Mouse (Mus musculus): ENCODE measurements around the gene Rangrf. TPM values are rescaled to one million over a fixed set of nuclear protein-coding genes. Genes with fewer than 3 reads are reported as not detected.

Rangrf gene
- polyA plus RNA-seq, 1 experiment, result 38.2 TPM

DNA sequence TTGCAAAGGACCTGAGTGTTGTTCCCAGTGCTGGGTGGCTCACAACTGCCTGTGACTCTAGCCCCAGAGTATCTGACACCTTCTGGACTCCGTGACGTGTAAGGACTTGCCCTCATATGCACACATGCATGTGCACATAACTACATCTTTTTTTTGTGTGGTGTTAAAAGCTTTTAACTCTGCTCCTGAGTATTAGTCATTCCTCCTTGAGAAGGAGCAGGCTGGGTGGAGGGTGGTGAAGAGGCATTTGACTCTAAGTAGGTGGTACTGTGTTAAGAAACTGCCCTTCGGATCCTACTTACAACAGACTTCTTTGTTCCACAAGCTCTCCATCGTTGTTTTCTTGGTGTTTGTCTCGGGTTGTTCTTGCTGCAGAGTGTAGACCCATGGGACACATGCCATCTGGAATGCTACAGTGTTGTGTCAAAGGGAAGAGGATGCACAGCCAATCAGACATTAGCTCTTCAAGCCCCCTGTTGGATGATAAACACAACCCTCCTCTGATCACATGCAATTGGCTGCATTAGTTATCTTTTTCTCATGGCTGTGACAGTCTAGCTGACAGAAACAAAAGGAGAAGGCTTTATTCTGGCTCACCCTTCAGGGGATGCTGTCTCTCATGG lies 41.0 kb downstream of the Rangrf start:
- H3K4me3 ChIP-seq (ENCODE audit: insufficient read depth, low read length), result no peak overlapping the region
- TF ChIP-seq CTCF (IDR thresholded peaks at IDR 0.05; ENCODE audit: borderline replicate concordance, insufficient read depth, low read length) (no peak), POLR2A (IDR thresholded peaks at IDR 0.05; ENCODE audit: low read depth, low read length) (no peak)
- no peaks in the 10 kb centered on the region for H3K4me1 ChIP-seq (ENCODE audit: control insufficient read depth, insufficient read depth, low read length)
- no peak overlapping the region for H3K27ac ChIP-seq (ENCODE audit: insufficient read depth, low read length)

DNA sequence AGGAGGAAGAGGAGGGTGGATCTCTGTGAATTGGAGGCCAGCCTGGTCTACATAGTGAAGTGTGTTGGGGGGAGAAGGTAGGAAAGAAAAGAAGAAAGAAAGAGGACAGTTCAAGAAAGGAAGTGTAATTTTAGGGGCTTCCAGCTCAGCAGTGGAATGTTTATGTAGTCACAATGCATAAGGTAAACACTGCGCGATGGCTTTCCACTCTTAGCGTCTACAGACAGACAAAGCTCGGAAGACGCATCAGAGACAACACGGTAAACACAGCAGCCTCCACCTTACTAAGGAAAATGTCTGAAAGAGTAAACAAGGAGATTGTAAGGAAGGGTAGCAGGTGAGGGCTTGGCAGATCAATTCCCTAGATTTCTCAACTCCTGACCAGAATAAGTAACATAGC lies 45.0 kb downstream of the Rangrf start:
- Histone ChIP-seq H3K4me1 (ENCODE audit: control insufficient read depth, insufficient read depth, low read length) (no peaks in the 10 kb centered on the region), H3K4me3 (ENCODE audit: insufficient read depth, low read length) (no peak overlapping the region), H3K27ac (ENCODE audit: insufficient read depth, low read length) (no peak overlapping the region)
- TF ChIP-seq CTCF (IDR thresholded peaks at IDR 0.05; ENCODE audit: borderline replicate concordance, insufficient read depth, low read length) (no peak), POLR2A (IDR thresholded peaks at IDR 0.05; ENCODE audit: low read depth, low read length) (no peak)

DNA sequence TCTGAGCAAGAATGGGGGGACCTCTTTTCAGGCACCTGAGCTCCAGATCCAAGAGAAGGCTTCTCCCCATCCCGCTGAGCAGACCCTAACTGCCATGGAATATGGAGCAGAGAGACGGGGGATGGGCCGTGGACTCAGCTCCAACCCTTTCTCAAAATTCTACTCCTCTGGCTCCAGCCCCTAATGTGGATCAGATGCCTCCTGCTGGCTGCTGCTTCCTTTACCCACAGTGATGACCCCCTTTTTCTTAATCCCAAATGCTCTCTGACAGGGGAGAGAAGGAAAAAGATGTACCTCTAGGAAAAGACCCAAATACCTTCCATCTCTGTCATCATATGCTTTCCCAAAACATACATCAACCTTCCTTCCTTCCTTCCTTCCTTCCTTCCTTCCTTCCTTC lies 48.0 kb downstream of the Rangrf start, which contains the start of gene Odf4:
Gene Odf4 (minus strand): TSS at position 101 of the 400 bp plus-strand sequence.
- Histone ChIP-seq H3K27ac (ENCODE audit: insufficient read depth, low read length) (no peak within 1 kb of the TSS), H3K4me3 (ENCODE audit: insufficient read depth, low read length) (no peak within 1 kb of the TSS), H3K4me1 (ENCODE audit: control insufficient read depth, insufficient read depth, low read length) (no peaks in the 10 kb centered on the region)
- no peak for TF ChIP-seq POLR2A (IDR thresholded peaks at IDR 0.05; ENCODE audit: low read depth, low read length)
- no peak for TF ChIP-seq CTCF (IDR thresholded peaks at IDR 0.05; ENCODE audit: borderline replicate concordance, insufficient read depth, low read length)

DNA sequence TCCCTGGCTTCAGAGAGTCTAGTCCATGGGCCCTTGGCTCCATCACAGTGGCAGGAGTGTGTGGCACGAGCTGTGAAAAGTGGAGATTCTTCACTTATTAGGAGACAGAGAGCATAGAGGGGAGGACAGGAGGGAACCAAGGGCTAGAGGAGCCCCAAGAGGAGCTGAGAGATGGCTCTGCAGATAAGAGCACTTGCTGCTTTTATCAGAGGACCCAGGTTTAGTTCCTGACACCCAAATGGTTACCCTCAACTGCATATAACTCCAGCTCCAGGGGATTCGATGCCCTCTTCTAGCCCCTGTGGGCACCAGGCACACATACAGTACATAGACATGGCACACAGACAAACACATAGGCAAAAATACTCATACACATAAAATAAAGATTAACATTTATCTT lies 50.2 kb downstream of the Rangrf start:
- no peak for TF ChIP-seq CTCF (IDR thresholded peaks at IDR 0.05; ENCODE audit: borderline replicate concordance, insufficient read depth, low read length)
- no peak for TF ChIP-seq POLR2A (IDR thresholded peaks at IDR 0.05; ENCODE audit: low read depth, low read length)
- no peak overlapping the region for H3K27ac ChIP-seq (ENCODE audit: insufficient read depth, low read length)

DNA sequence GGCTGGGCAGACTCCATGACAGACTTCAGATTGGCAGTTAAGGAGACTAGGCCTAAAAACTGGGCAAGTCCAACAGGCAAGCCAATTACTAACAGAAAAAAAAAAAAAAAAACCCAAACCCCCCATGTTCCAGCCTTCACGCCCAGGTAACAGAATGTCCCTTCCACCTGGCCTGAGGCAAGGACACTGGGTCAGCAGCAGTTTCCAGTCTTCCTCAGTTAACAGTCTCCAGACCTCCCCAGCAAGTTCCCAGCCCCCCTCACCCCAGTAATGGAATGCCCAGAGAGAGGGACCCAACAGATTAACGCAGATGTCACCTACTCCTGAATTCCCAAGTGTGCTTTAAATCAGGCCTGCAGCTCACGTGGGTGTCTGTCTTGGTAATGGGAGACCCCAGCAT lies 51.8 kb downstream of the Rangrf start:
- Histone ChIP-seq H3K4me1 (ENCODE audit: control insufficient read depth, insufficient read depth, low read length) (no peaks in the 10 kb centered on the region), H3K27ac (ENCODE audit: insufficient read depth, low read length) (no peak overlapping the region), H3K4me3 (ENCODE audit: insufficient read depth, low read length) (no peak overlapping the region)
- TF ChIP-seq CTCF (IDR thresholded peaks at IDR 0.05; ENCODE audit: borderline replicate concordance, insufficient read depth, low read length) (no peak), POLR2A (IDR thresholded peaks at IDR 0.05; ENCODE audit: low read depth, low read length) (no peak)

More for the DNA sequence above, 50.2 kb downstream of the Rangrf start:
- Histone ChIP-seq H3K4me1 (ENCODE audit: control insufficient read depth, insufficient read depth, low read length) (no peaks in the 10 kb centered on the region), H3K4me3 (ENCODE audit: insufficient read depth, low read length) (no peak overlapping the region)

Other genes with a start within 250 kb of the Rangrf start
- 107 and 122 TPM in 2 replicates for gene Ndel1, start 103.3 kb downstream of the Rangrf start, polyA plus RNA-seq (2011; ENCODE audit: insufficient read length, low read depth, missing spikeins)
- not detected in 2 replicates for gene Rnf222, start 86.6 kb downstream of the Rangrf start, polyA plus RNA-seq (2011; ENCODE audit: insufficient read length, low read depth, missing spikeins)
- gene Rpl26, start 73.6 kb downstream of the Rangrf start, polyA plus RNA-seq (2011; ENCODE audit: insufficient read length, low read depth, missing spikeins), result 3,230 and 3,899 TPM in 2 replicates
- gene Odf4, start 48.1 kb downstream of the Rangrf start, polyA plus RNA-seq (2011; ENCODE audit: insufficient read length, low read depth, missing spikeins), result not detected in 2 replicates
- 0.55 and 1.4 TPM in 2 replicates for gene Arhgef15, start 17.7 kb downstream of the Rangrf start, polyA plus RNA-seq (2011; ENCODE audit: insufficient read length, low read depth, missing spikeins)
- 4.9 and 5.7 TPM in 2 replicates for gene Slc25a35, start 7.1 kb downstream of the Rangrf start, polyA plus RNA-seq (2011; ENCODE audit: insufficient read length, low read depth, missing spikeins)
- gene Pfas, start 33.3 kb upstream of the Rangrf start, polyA plus RNA-seq (2011; ENCODE audit: insufficient read length, low read depth, missing spikeins), result 16.6 and 22.7 TPM in 2 replicates
- gene Ctc1, start 40.7 kb upstream of the Rangrf start, polyA plus RNA-seq (2011; ENCODE audit: insufficient read length, low read depth, missing spikeins), result 43.2 and 44.2 TPM in 2 replicates
- gene Aurkb, start 70.5 kb upstream of the Rangrf start, polyA plus RNA-seq (2011; ENCODE audit: insufficient read length, low read depth, missing spikeins), result 31.5 and 44.0 TPM in 2 replicates
- gene Borcs6, start 84.5 kb upstream of the Rangrf start, polyA plus RNA-seq (2011; ENCODE audit: insufficient read length, low read depth, missing spikeins), result 9.7 and 11.2 TPM in 2 replicates
- gene Tmem107, start 95.6 kb upstream of the Rangrf start, polyA plus RNA-seq (2011; ENCODE audit: insufficient read length, low read depth, missing spikeins), result 14.0 and 17.6 TPM in 2 replicates
- 51.1 and 58.3 TPM in 2 replicates for gene Vamp2, start 113.3 kb upstream of the Rangrf start, polyA plus RNA-seq (2011; ENCODE audit: insufficient read length, low read depth, missing spikeins)
- gene Per1, start 120.0 kb upstream of the Rangrf start, polyA plus RNA-seq (2011; ENCODE audit: insufficient read length, low read depth, missing spikeins), result 23.1 and 30.9 TPM in 2 replicates
- not detected in 2 replicates for gene Hes7, start 145.2 kb upstream of the Rangrf start, polyA plus RNA-seq (2011; ENCODE audit: insufficient read length, low read depth, missing spikeins)
- gene 9130213A22Rik, start 147.4 kb upstream of the Rangrf start, polyA plus RNA-seq (2011; ENCODE audit: insufficient read length, low read depth, missing spikeins), result 0.88 and 1.1 TPM in 2 replicates
- gene Aloxe3, start 150.7 kb upstream of the Rangrf start, polyA plus RNA-seq (2011; ENCODE audit: insufficient read length, low read depth, missing spikeins), result 0.27 TPM in 1 of 2 replicates, not detected in the other
- not detected in 2 replicates for gene Alox12b, start 181.8 kb upstream of the Rangrf start, polyA plus RNA-seq (2011; ENCODE audit: insufficient read length, low read depth, missing spikeins)
- not detected in 2 replicates for gene Alox8, start 222.7 kb upstream of the Rangrf start, polyA plus RNA-seq (2011; ENCODE audit: insufficient read length, low read depth, missing spikeins)